Mouse (Mus musculus): Measurements from ENCODE around the gene Fam47e. TPM values are rescaled to one million over a fixed set of nuclear protein-coding genes. Genes with fewer than 3 reads are reported as not detected.

Fam47e gene
- polyA plus RNA-seq, 1 experiment from 2014 or later = 9.4 TPM

Other genes with a start within 250 kb of the Fam47e start
- gene Sdad1, start 244.6 kb upstream of the Fam47e start, polyA plus RNA-seq (2015; fragmentation: Nextera tagmentation; extraction: Ambion mirVana) = 36.2 and 37.4 TPM in 2 replicates
- 0.20 and 0.76 TPM in 2 replicates for gene Cxcl9, start 227.0 kb upstream of the Fam47e start, polyA plus RNA-seq (2015; fragmentation: Nextera tagmentation; extraction: Ambion mirVana)
- 4.9 and 6.2 TPM in 2 replicates for gene Art3, start 223.2 kb upstream of the Fam47e start, polyA plus RNA-seq (2015; fragmentation: Nextera tagmentation; extraction: Ambion mirVana)
- gene Cxcl10, start 206.2 kb upstream of the Fam47e start, polyA plus RNA-seq (2015; fragmentation: Nextera tagmentation; extraction: Ambion mirVana) = 0.81 and 1.7 TPM in 2 replicates
- 38.9 and 40.0 TPM in 2 replicates for gene Nup54, start 119.8 kb upstream of the Fam47e start, polyA plus RNA-seq (2015; fragmentation: Nextera tagmentation; extraction: Ambion mirVana)
- 11.9 and 12.4 TPM in 2 replicates for gene Scarb2, start 48.2 kb upstream of the Fam47e start, polyA plus RNA-seq (2015; fragmentation: Nextera tagmentation; extraction: Ambion mirVana)
- 24.6 and 26.3 TPM in 2 replicates for gene Stbd1, start 48.0 kb downstream of the Fam47e start, polyA plus RNA-seq (2015; fragmentation: Nextera tagmentation; extraction: Ambion mirVana)
- 1.1 TPM in 2 replicates for gene Ccdc158, start 120.2 kb downstream of the Fam47e start, polyA plus RNA-seq (2015; fragmentation: Nextera tagmentation; extraction: Ambion mirVana)
- 3.9 and 4.1 TPM in 2 replicates for gene Shroom3, start 128.4 kb downstream of the Fam47e start, polyA plus RNA-seq (2015; fragmentation: Nextera tagmentation; extraction: Ambion mirVana)